Mouse (Mus musculus) lung, adult 2 months (tissue): ENCODE results near the gene Otulinl.

ENCODE experiments used
- CTCF ChIP-seq: fragments of 200-500 bp; IDR thresholded peaks from 2 replicates; pipeline ENCODE4 v1.5.1; 2011; ENCODE audit warnings: mild to moderate bottlenecking, low read length, control low read depth; ENCODE audit not compliant: insufficient read depth
- POLR2A ChIP-seq: fragments of 200-500 bp; IDR thresholded peaks from 2 replicates; pipeline ENCODE4 v1.6.1; 2011; ENCODE audit warnings: low read depth, mild to moderate bottlenecking, control low read depth, low read length, borderline replicate concordance; ENCODE audit errors: extremely low read depth

DNA sequence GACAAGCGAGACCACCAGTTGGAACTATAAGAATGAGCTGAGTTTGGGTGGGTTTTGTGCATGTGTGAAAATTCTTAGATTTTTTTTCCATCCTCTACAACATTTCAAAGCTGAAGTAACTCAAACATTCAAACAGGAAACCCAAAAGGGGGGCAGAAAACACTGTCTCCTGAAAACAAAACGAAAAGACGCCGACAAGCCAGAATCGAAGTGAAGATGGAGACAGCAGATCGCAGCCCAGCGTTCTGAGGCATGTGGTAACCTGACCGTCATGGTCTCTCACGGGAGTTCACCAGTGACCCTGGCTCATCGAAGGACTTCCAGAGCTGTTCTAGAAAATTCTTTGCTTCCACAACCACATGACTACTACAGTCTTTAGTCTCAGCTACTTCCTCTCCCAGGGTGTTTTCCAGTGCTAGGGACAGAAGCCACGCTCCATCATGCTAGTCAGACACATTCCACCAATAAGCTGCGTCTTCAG is 11.4 kb downstream of the Otulinl start:
- TF ChIP-seq POLR2A (no peak), CTCF (no peak)
